Mouse (Mus musculus) myocyte (in vitro differentiated cells): ENCODE data around the gene Cdc42se1.

Experiments
- CEBPB ChIP-seq: IDR thresholded peaks from 2 replicates; pipeline ENCODE4 v1.6.1; 2011; ENCODE audit warnings: mild to moderate bottlenecking, moderate library complexity; ENCODE audit not compliant: poor library complexity, insufficient read depth, severe bottlenecking
- MYOD1 ChIP-seq, 3 experiments: IDR thresholded peaks; one replicate each; pipeline ENCODE4 v1.6.1; 2011; ENCODE audit warnings: control low read depth in 2 of 3, low read depth in 2 of 3, mild to moderate bottlenecking in 2 of 3, moderate library complexity in 1 of 3; ENCODE audit not compliant: insufficient read length in 2 of 3, control insufficient read depth in 1 of 3
- MYOG ChIP-seq, 3 experiments: IDR thresholded peaks; one replicate each; pipeline ENCODE4 v1.6.1; 2011; ENCODE audit warnings: control low read depth in 2 of 3, low read depth in 2 of 3, mild to moderate bottlenecking in 2 of 3; ENCODE audit not compliant: insufficient read length in 2 of 3, control insufficient read depth in 1 of 3, insufficient read depth in 1 of 3
- POLR2A ChIP-seq: IDR thresholded peaks from one replicate; pipeline ENCODE4 v1.6.1; 2011; ENCODE audit warnings: low read depth, mild to moderate bottlenecking, control low read depth, moderate library complexity; ENCODE audit not compliant: insufficient read length
- REST ChIP-seq: IDR thresholded peaks from one replicate; pipeline ENCODE4 v1.6.1; 2011; ENCODE audit warnings: mild to moderate bottlenecking, control low read depth, moderate library complexity; ENCODE audit not compliant: insufficient read depth, insufficient read length
- USF1 ChIP-seq: IDR thresholded peaks from one replicate; pipeline ENCODE4 v1.6.1; 2011; ENCODE audit warnings: low read depth, mild to moderate bottlenecking, control low read depth, moderate library complexity

- TF ChIP-seq USF1, result no peak
- no peak for TF ChIP-seq POLR2A
- no peak for TF ChIP-seq MYOG (IDR thresholded peaks at IDR 0.05; ENCODE audit: control insufficient read depth in 1 of 3, insufficient read depth in 1 of 3, insufficient read length in 2 of 3, low read depth in 2 of 3)
- no peak for TF ChIP-seq CEBPB
- TF ChIP-seq REST, result no peak
- no peak for TF ChIP-seq MYOD1 (IDR thresholded peaks at IDR 0.05; ENCODE audit: control insufficient read depth in 1 of 3, insufficient read length in 2 of 3, low read depth in 2 of 3)
Observed at GRCm38 (mm10) chr3:95270766-95271364, 42.3 kb downstream of the Cdc42se1 start.
